Mouse (Mus musculus) small intestine, adult 2 months (tissue): Measurements from ENCODE around the gene Capza3. TPM values are rescaled to one million over a fixed set of nuclear protein-coding genes. Genes with fewer than 3 reads are reported as not detected.
A peak's percentile ranks its signal among the peaks of the same experiment; 100 is the strongest.

Experiments
- H3K27ac ChIP-seq: fragments of 200-500 bp; 2 replicates; pipeline ENCODE4 v1.5.1; 2012; ENCODE audit warnings: low read depth, low read length, control low read depth, inconsistent platforms; ENCODE audit not compliant: insufficient read depth
- H3K27me3 ChIP-seq: fragments of 200-500 bp; 2 replicates; pipeline ENCODE4 v1.6.1; 2012; ENCODE audit warnings: mild to moderate bottlenecking, moderate library complexity, low read length, inconsistent platforms; ENCODE audit not compliant: control insufficient read depth, insufficient read depth
- H3K36me3 ChIP-seq: fragments of 200-500 bp; 2 replicates; pipeline ENCODE4 v1.6.1; 2012; ENCODE audit warnings: mild to moderate bottlenecking, low read length, control low read depth, inconsistent platforms; ENCODE audit not compliant: control insufficient read depth, insufficient read depth
- H3K4me1 ChIP-seq: fragments of 200-500 bp; 2 replicates; pipeline ENCODE4 v1.6.1; 2012; ENCODE audit warnings: low read length, inconsistent platforms, mixed read lengths; ENCODE audit not compliant: control insufficient read depth, insufficient read depth, insufficient read length
- H3K4me3 ChIP-seq: fragments of 200-500 bp; 2 replicates; pipeline ENCODE4 v1.5.1; 2012; ENCODE audit warnings: low read depth, mild to moderate bottlenecking, control low read depth, inconsistent platforms, low read length, moderate library complexity
- CTCF ChIP-seq: fragments of 200-500 bp; IDR thresholded peaks from 2 replicates; pipeline ENCODE4 v1.5.1; 2012; ENCODE audit warnings: low read depth, mild to moderate bottlenecking, control low read depth, inconsistent platforms, low read length, moderate library complexity, mixed read lengths; ENCODE audit not compliant: insufficient replicate concordance, insufficient read length; ENCODE audit errors: extremely low read depth
- POLR2A ChIP-seq: fragments of 200-500 bp; IDR thresholded peaks from 2 replicates; pipeline ENCODE4 v1.6.1; 2012; ENCODE audit warnings: low read depth, mild to moderate bottlenecking, control low read depth, inconsistent platforms, low read length, moderate library complexity
- WGBS: fragments of 180-500 bp; shearing (Covaris S2); methylation state at CpG from one replicate; pipeline ENCODE4 v1.1.7; 2018; 5-methylcytosine and 5-hydroxymethylcytosine counted together
- polyA plus RNA-seq: library from polyadenylated mRNA; depleted of rRNA; stranded (reverse); fragments of >200 nt; gene quantifications from 2 replicates; pipeline ENCODE4 v1.2.3, GENCODE M21; 2012; rRNA removed

The Capza3 gene
- polyA plus RNA-seq, result not detected in 2 replicates

GRCm38 (mm10) chr6:140040952-140041351 is at the start of gene Capza3:
Gene Capza3, plus strand, starts transcription at chr6:140041252.
- Histone ChIP-seq H3K4me1 (no peaks in the 10 kb centered on the region; the same call in 1 of the 2 replicates), H3K4me3 (no peak within 1 kb of the TSS), H3K27ac (no peak within 1 kb of the TSS), H3K36me3 (no peaks in the 10 kb centered on the region), H3K27me3 (no peaks in the 10 kb centered on the region)
- 93% methylated on average over 7 of the region's 7 CpGs for WGBS
- TF ChIP-seq CTCF (no peak), POLR2A (no peak)

GRCm38 (mm10) chr6:140005181-140005580 is 35.9 kb upstream of the Capza3 start:
- TF ChIP-seq CTCF, result no peak
- TF ChIP-seq POLR2A, result no peak
- Histone ChIP-seq H3K27me3 (no peaks in the 10 kb centered on the region), H3K4me3 (no peak overlapping the region), H3K4me1 (no peaks in the 10 kb centered on the region), H3K36me3 (no peaks in the 10 kb centered on the region), H3K27ac (no peak overlapping the region)
- 81% methylated on average over 3 of the region's 3 CpGs for WGBS

DNA sequence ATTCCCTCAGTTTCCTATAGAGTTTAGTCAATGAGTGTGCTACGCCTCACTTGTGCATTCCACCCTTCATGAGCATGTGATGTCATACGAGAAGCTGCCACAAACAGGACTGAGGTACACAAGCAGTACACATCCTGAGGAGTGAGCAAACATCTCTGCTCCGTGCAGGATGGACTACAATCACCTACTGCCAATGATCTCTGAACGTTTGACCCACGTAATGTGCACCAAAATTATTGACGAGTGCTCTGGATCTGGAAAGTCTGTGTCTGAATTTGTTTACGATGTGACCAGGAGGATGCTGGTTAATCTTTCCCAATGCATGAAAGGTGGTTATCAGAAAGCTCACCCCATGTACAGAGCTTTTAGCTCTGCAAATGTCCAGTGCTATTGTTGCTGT is 16.6 kb upstream of the Capza3 start:
- TF ChIP-seq CTCF, result no peak
- no peak for TF ChIP-seq POLR2A
- Histone ChIP-seq H3K36me3 (no peaks in the 10 kb centered on the region), H3K27me3 (no peaks in the 10 kb centered on the region), H3K4me1 (no peaks in the 10 kb centered on the region), H3K4me3 (no peak overlapping the region), H3K27ac (no peak overlapping the region)
- 57% methylated on average over 7 of the region's 7 CpGs for WGBS

DNA sequence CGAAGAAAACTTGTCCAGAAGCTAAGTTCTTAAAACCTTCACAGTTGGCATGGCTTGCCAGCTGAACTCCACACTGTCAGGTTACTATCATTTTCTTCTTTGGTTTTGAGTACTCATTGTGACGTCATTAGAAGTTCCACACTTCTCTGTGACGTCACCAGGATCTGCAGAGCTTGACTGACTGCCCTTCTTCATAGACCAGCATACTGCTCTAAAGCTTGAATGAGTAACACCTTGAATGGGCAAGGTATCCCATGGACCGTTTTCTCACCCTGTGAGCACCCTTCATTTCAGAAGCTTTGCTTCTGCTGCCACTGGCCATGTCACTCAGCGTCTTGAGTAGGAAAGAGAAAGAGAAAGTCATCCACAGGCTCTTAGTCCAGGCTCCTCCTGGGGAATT is 305 bp downstream of the Capza3 start, which contains the start of gene Plcz1:
TSS of gene Plcz1 (minus strand) at position 101 of the 400 bp plus-strand sequence.
- H3K4me3 ChIP-seq, result no peak within 1 kb of the TSS
- H3K36me3 ChIP-seq, result no peaks in the 10 kb centered on the region
- no peaks in the 10 kb centered on the region for H3K27me3 ChIP-seq
- H3K27ac ChIP-seq, result no peak within 1 kb of the TSS
- TF ChIP-seq CTCF, result no peak
- no peak for TF ChIP-seq POLR2A
- 84% methylated on average over 5 of the region's 5 CpGs for WGBS
- no peaks in the 10 kb centered on the region; the same call in 1 of the 2 replicates for H3K4me1 ChIP-seq

GRCm38 (mm10) chr6:140051476-140051875 is 10.4 kb downstream of the Capza3 start:
- H3K27ac ChIP-seq, result peak overlapping the region; percentile 32; the same call in 1 of the 2 replicates
- H3K4me3 ChIP-seq, result no peak overlapping the region
- H3K36me3 ChIP-seq, result no peaks in the 10 kb centered on the region
- H3K4me1 ChIP-seq, result no peaks in the 10 kb centered on the region
- WGBS, result 84% methylated on average over 5 of the region's 5 CpGs
- no peaks in the 10 kb centered on the region for H3K27me3 ChIP-seq
- TF ChIP-seq CTCF (no peak), POLR2A (no peak)

- H3K27ac ChIP-seq, result no peak overlapping the region
- no peaks in the 10 kb centered on the region for H3K36me3 ChIP-seq
- H3K4me3 ChIP-seq, result no peak overlapping the region
- 86% methylated on average over 5 of the region's 5 CpGs for WGBS
- TF ChIP-seq POLR2A, result no peak
- no peak for TF ChIP-seq CTCF
- no peaks in the 10 kb centered on the region for H3K27me3 ChIP-seq
- H3K4me1 ChIP-seq, result no peaks in the 10 kb centered on the region
Observed at GRCm38 (mm10) chr6:140054271-140054928, 13.3 kb downstream of the Capza3 start.

DNA sequence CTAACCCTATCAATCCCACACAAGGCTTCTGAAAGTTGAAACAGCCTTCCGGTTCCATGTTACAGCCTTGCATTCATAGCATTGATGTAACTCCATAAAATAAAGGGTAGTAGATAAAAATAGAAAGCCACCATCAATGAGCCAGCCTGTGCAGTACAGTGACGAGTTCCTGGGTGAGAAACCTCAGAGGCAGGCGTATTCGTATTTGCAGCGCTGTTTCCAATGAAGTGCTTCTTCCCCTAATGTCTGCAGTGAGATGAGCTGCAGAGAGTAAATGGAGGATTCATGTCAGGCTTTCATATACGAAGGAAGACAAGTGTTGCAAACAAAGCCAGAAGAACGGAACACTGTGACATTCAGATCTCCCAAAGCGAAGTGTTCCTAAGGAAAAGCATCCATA is 28.1 kb downstream of the Capza3 start:
- 87% methylated on average over 8 of the region's 8 CpGs for WGBS
- TF ChIP-seq CTCF (no peak), POLR2A (no peak)
- Histone ChIP-seq H3K4me3 (no peak overlapping the region), H3K4me1 (no peaks in the 10 kb centered on the region), H3K27ac (no peak overlapping the region), H3K36me3 (no peaks in the 10 kb centered on the region), H3K27me3 (no peaks in the 10 kb centered on the region)
